Mouse (Mus musculus): ENCODE results near the gene Gm13420.

- TF ChIP-seq CTCF (IDR thresholded peaks at IDR 0.05; ENCODE audit: low read depth, low read length) (no peak), POLR2A (IDR thresholded peaks at IDR 0.05; ENCODE audit: borderline replicate concordance, low read depth, low read length) (no peak)
These were observed 18.1 kb downstream of the Gm13420 start for GRCm38 (mm10) chr2:29733348-29733747.

Measured in bone marrow macrophage, adult 2 months (primary cell).